Mouse (Mus musculus) neural tube, embryonic 11.5 days (tissue): ENCODE measurements around the gene Prss50. TPM values are rescaled to one million over a fixed set of nuclear protein-coding genes. Genes with fewer than 3 reads are reported as not detected.

ENCODE experiments used
- ATAC-seq: fragments of 200-750 bp; cut with Nextera tagmentation; 2 replicates; pipeline ENCODE4 v1.8.0; 2017; ENCODE audit warnings: moderate number of reproducible peaks, mild to moderate bottlenecking, moderate TSS enrichment, moderate library complexity; ENCODE audit not compliant: insufficient read depth, low FRiP score, low TSS enrichment
- DNase-seq: peaks from one replicate; pipeline ENCODE4 v3.0.0-alpha.2; 2015; ENCODE audit warnings: low spot score
- H3K27ac ChIP-seq: fragments of 300-500 bp; sonication (generic); 2 replicates; pipeline ENCODE4 v1.5.1; 2014; ENCODE audit warnings: low read depth, mild to moderate bottlenecking, low read length
- H3K27me3 ChIP-seq: fragments of 300-500 bp; sonication (generic); 2 replicates; pipeline ENCODE4 v1.6.1; 2014; ENCODE audit warnings: mild to moderate bottlenecking, low read length, mixed read lengths; ENCODE audit not compliant: control insufficient read depth, insufficient read depth
- H3K36me3 ChIP-seq: fragments of 300-500 bp; sonication (generic); 2 replicates; pipeline ENCODE4 v1.6.1; 2014; ENCODE audit warnings: mild to moderate bottlenecking, low read length, moderate library complexity, mixed read lengths; ENCODE audit not compliant: control insufficient read depth, insufficient read depth
- H3K4me1 ChIP-seq: fragments of 300-500 bp; sonication (generic); 2 replicates; pipeline ENCODE4 v1.6.1; 2014; ENCODE audit warnings: low read length, mixed read lengths; ENCODE audit not compliant: control insufficient read depth, insufficient read depth
- H3K4me2 ChIP-seq: fragments of 300-500 bp; sonication (generic); 2 replicates; pipeline ENCODE4 v1.6.1; 2014; ENCODE audit warnings: low read depth, mild to moderate bottlenecking, moderate library complexity
- H3K4me3 ChIP-seq: fragments of 300-500 bp; sonication (generic); 2 replicates; pipeline ENCODE4 v1.5.1; 2014; ENCODE audit warnings: low read depth, low read length
- H3K9ac ChIP-seq: fragments of 300-500 bp; sonication (generic); 2 replicates; pipeline ENCODE4 v1.6.1; 2014; ENCODE audit warnings: mild to moderate bottlenecking, low read length
- H3K9me3 ChIP-seq: fragments of 300-500 bp; sonication (generic); 2 replicates; pipeline ENCODE4 v1.6.1; 2016; ENCODE audit warnings: low read length; ENCODE audit not compliant: control insufficient read depth
- WGBS: fragments of 180-500 bp; shearing (Covaris S2); extraction: QIAGEN DNeasy Blood & Tissue Kit; methylation state at CpG from one replicate; pipeline ENCODE4 v1.1.7; 2014; 5-methylcytosine and 5-hydroxymethylcytosine counted together
- polyA plus RNA-seq: library from polyadenylated mRNA; unstranded; fragments of >200 nt; fragmentation: Nextera tagmentation; extraction: Ambion mirVana; gene quantifications from 2 replicates; pipeline ENCODE4 v1.2.1, GENCODE M21; 2014

Gene Prss50
- polyA plus RNA-seq, 1 experiment from 2014 or later: not detected

- Histone ChIP-seq H3K27ac (no peak overlapping the region), H3K4me1 (no peaks in the 10 kb centered on the region), H3K27me3 (no peaks in the 10 kb centered on the region), H3K36me3 (no peaks in the 10 kb centered on the region), H3K4me2 (no peak overlapping the region), H3K9me3 (no peaks in the 10 kb centered on the region), H3K4me3 (no peak overlapping the region), H3K9ac (no peak overlapping the region)
- no peak for DNase-seq
- no peak for ATAC-seq
- WGBS: 90% methylated on average over 11 of the region's 11 CpGs
Observed at GRCm38 (mm10) chr9:110907201-110907837, 49.6 kb downstream of the Prss50 start.

- Histone ChIP-seq H3K4me3 (no peak overlapping the region), H3K4me2 (no peak overlapping the region), H3K4me1 (no peaks in the 10 kb centered on the region), H3K9me3 (no peaks in the 10 kb centered on the region), H3K27me3 (no peaks in the 10 kb centered on the region), H3K27ac (no peak overlapping the region), H3K36me3 (no peaks in the 10 kb centered on the region), H3K9ac (no peak overlapping the region)
- 79% methylated on average over 4 of the region's 4 CpGs for WGBS
- ATAC-seq (no peak), DNase-seq (no peak)
Observed at GRCm38 (mm10) chr9:110907838-110908630, 50.3 kb downstream of the Prss50 start.

- 95% methylated on average over 3 of the region's 3 CpGs for WGBS
- H3K36me3 ChIP-seq: no peaks in the 10 kb centered on the region
Observed at GRCm38 (mm10) chr9:110908631-110909016, 50.9 kb downstream of the Prss50 start.

GRCm38 (mm10) chr9:110909371-110909967 lies 51.7 kb downstream of the Prss50 start:
- Histone ChIP-seq H3K27me3 (no peaks in the 10 kb centered on the region), H3K36me3 (no peaks in the 10 kb centered on the region), H3K9me3 (no peaks in the 10 kb centered on the region), H3K4me1 (no peaks in the 10 kb centered on the region), H3K9ac (no peak overlapping the region), H3K4me2 (no peak overlapping the region), H3K27ac (no peak overlapping the region), H3K4me3 (no peak overlapping the region)
- WGBS: 79% methylated on average over 6 of the region's 6 CpGs
- no peak for ATAC-seq
- DNase-seq: no peak

More at GRCm38 (mm10) chr9:110908631-110909016, 50.9 kb downstream of the Prss50 start:
- Histone ChIP-seq H3K27ac (no peak overlapping the region), H3K4me1 (no peaks in the 10 kb centered on the region), H3K4me3 (no peak overlapping the region), H3K4me2 (no peak overlapping the region), H3K9ac (no peak overlapping the region), H3K9me3 (no peaks in the 10 kb centered on the region), H3K27me3 (no peaks in the 10 kb centered on the region)
- DNase-seq: no peak
- ATAC-seq: no peak

Other genes with a start within 250 kb of the Prss50 start
- 23.4 and 24.3 TPM in 2 replicates for gene Nradd, start 233.5 kb upstream of the Prss50 start, polyA plus RNA-seq
- gene Nbeal2, start 203.8 kb upstream of the Prss50 start, polyA plus RNA-seq: 0.87 and 1.1 TPM in 2 replicates
- gene Ccdc12, start 201.5 kb upstream of the Prss50 start, polyA plus RNA-seq: 131 and 134 TPM in 2 replicates
- 2.9 and 5.3 TPM in 2 replicates for gene Myl3, start 116.1 kb upstream of the Prss50 start, polyA plus RNA-seq
- gene Pth1r, start 110.8 kb upstream of the Prss50 start, polyA plus RNA-seq: 33.7 and 36.2 TPM in 2 replicates
- gene Prss42, start 59.8 kb upstream of the Prss50 start, polyA plus RNA-seq: not detected in 2 replicates
- not detected in 2 replicates for gene Prss44, start 44.0 kb upstream of the Prss50 start, polyA plus RNA-seq
- gene Prss43, start 31.3 kb upstream of the Prss50 start, polyA plus RNA-seq: 0.14 TPM in 1 of 2 replicates, not detected in the other
- 0.20 TPM in 1 of 2 replicates, not detected in the other for gene Prss45, start 23.4 kb upstream of the Prss50 start, polyA plus RNA-seq
- not detected in 2 replicates for gene Prss46, start 13.5 kb upstream of the Prss50 start, polyA plus RNA-seq
- 1.1 and 1.4 TPM in 2 replicates for gene Als2cl, start 21.9 kb downstream of the Prss50 start, polyA plus RNA-seq
- gene Tmie, start 22.1 kb downstream of the Prss50 start, polyA plus RNA-seq: 0.32 and 0.70 TPM in 2 replicates
- not detected in 2 replicates for gene Fam240a, start 58.9 kb downstream of the Prss50 start, polyA plus RNA-seq
- gene Tdgf1, start 88.2 kb downstream of the Prss50 start, polyA plus RNA-seq: not detected in 2 replicates
- gene Lrrc2, start 93.6 kb downstream of the Prss50 start, polyA plus RNA-seq: 0.15 and 0.51 TPM in 2 replicates
- gene Rtp3, start 132.6 kb downstream of the Prss50 start, polyA plus RNA-seq: 0.09 TPM in 1 of 2 replicates, not detected in the other
- gene Ltf, start 161.3 kb downstream of the Prss50 start, polyA plus RNA-seq: 0.19 TPM in 1 of 2 replicates, not detected in the other
- 0.54 and 1.6 TPM in 2 replicates for gene Ccrl2, start 199.6 kb downstream of the Prss50 start, polyA plus RNA-seq